Mouse (Mus musculus) intestine, embryonic 16.5 days (tissue): ENCODE data around the gene Armc6. TPM values are rescaled to one million over a fixed set of nuclear protein-coding genes. Genes with fewer than 3 reads are reported as not detected.

Source experiments
- ATAC-seq: fragments of 200-750 bp; cut with Nextera tagmentation; 2 replicates; pipeline ENCODE4 v1.8.0; 2017; ENCODE audit warnings: moderate TSS enrichment, moderate library complexity
- H3K27ac ChIP-seq: fragments of 300-500 bp; sonication (generic); 2 replicates; pipeline ENCODE4 v1.5.1; 2014; ENCODE audit warnings: mild to moderate bottlenecking, low read length
- H3K27me3 ChIP-seq: fragments of 300-500 bp; sonication (generic); replicated peaks from 2 replicates; pipeline ENCODE4 v1.6.1; 2014; ENCODE audit warnings: low read length, control low read depth, mixed read lengths; ENCODE audit not compliant: control insufficient read depth, insufficient read depth
- H3K36me3 ChIP-seq: fragments of 300-500 bp; sonication (generic); 2 replicates; pipeline ENCODE4 v1.6.1; 2014; ENCODE audit warnings: low read length, control low read depth; ENCODE audit not compliant: control insufficient read depth, insufficient read depth
- H3K4me1 ChIP-seq: fragments of 300-500 bp; sonication (generic); 2 replicates; pipeline ENCODE4 v1.6.1; 2014; ENCODE audit warnings: low read length, control low read depth, mixed read lengths; ENCODE audit not compliant: control insufficient read depth, insufficient read depth
- H3K4me2 ChIP-seq: fragments of 300-500 bp; sonication (generic); 2 replicates; pipeline ENCODE4 v1.6.1; 2014; ENCODE audit warnings: low read depth, low read length, control low read depth
- H3K4me3 ChIP-seq: fragments of 300-500 bp; sonication (generic); 2 replicates; pipeline ENCODE4 v1.5.1; 2014; ENCODE audit warnings: mild to moderate bottlenecking, low read length
- H3K9ac ChIP-seq: fragments of 300-500 bp; sonication (generic); 2 replicates; pipeline ENCODE4 v1.6.1; 2014; ENCODE audit warnings: low read depth, low read length
- H3K9me3 ChIP-seq: fragments of 300-500 bp; sonication (generic); 2 replicates; pipeline ENCODE4 v1.6.1; 2016; ENCODE audit warnings: low read length, control low read depth; ENCODE audit not compliant: control insufficient read depth
- WGBS: fragments of 180-500 bp; shearing (Covaris S2); extraction: QIAGEN DNeasy Blood & Tissue Kit; methylation state at CpG from one replicate; pipeline ENCODE4 v1.1.7; 2014; 5-methylcytosine and 5-hydroxymethylcytosine counted together
- polyA plus RNA-seq: library from polyadenylated mRNA; unstranded; fragments of >200 nt; fragmentation: Nextera tagmentation; extraction: Ambion mirVana; gene quantifications from 2 replicates; pipeline ENCODE4 v1.2.1, GENCODE M21; 2015

Armc6 gene
- polyA plus RNA-seq, 1 experiment from 2014 or later = 29.0 TPM

DNA sequence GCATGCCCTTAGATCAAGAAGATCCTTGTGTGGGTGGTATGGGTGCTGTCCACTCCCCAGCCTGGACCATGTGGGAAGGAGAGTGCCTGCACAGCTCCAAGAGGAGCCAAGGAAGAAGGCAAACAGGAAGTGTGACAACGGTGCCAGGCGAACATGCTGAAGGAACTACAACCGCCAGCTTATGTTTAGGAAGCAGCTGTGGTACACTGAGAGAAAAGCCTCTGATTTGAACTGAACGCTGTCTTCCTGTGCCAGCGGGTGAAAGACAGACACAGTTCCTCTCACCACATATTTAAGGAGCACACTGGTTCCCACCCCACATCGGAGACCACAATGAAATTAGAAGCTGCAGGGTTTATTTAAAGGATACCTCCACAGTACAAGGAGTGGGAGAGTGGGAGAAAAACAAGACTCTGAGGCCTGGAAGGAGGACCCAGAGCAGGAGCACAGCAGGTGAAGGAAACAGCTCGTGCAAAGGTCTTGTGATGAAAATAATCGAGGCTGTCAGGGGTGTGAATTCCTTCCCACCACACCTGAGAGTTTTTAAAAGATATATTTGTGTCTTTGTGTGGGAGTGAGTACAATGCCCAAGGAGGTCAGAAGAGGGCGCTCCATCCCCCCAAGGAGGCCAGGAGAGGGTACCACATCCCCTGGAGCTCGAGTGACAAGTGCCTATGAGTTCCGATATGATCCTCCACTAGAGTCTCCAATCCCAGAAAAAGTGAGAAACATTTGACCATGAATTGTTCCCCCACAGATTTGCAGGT, 34.7 kb upstream of the Armc6 start:
- Histone ChIP-seq H3K9ac (no peak overlapping the region), H3K27ac (no peak overlapping the region), H3K4me2 (no peak overlapping the region), H3K36me3 (no peaks in the 10 kb centered on the region), H3K9me3 (no peaks in the 10 kb centered on the region), H3K27me3 (no peaks in the 10 kb centered on the region), H3K4me1 (no peaks in the 10 kb centered on the region), H3K4me3 (no peak overlapping the region)
- 0 out of 2 replicates have a peak, but pooled peaks have one; percentile 10 for ATAC-seq
- 54% methylated on average over 11 of the region's 11 CpGs for WGBS

- H3K27me3 ChIP-seq = no peaks in the 10 kb centered on the region
- H3K4me3 ChIP-seq = no peak overlapping the region
- peak; percentile 29; the same call in 1 of the 2 replicates for ATAC-seq
- no peak overlapping the region for H3K4me2 ChIP-seq
- no peaks in the 10 kb centered on the region for H3K4me1 ChIP-seq
- no peak overlapping the region for H3K27ac ChIP-seq
- no peaks in the 10 kb centered on the region for H3K36me3 ChIP-seq
- no peaks in the 10 kb centered on the region for H3K9me3 ChIP-seq
- no peak overlapping the region for H3K9ac ChIP-seq
- 63% methylated on average over 5 of the region's 5 CpGs for WGBS
Observed at GRCm38 (mm10) chr8:70268311-70268710, 34.0 kb upstream of the Armc6 start.

GRCm38 (mm10) chr8:70267674-70268073, 33.4 kb upstream of the Armc6 start:
- H3K4me2 ChIP-seq = no peak overlapping the region
- no peaks in the 10 kb centered on the region; the same call in 1 of the 2 replicates for H3K36me3 ChIP-seq
- H3K9me3 ChIP-seq = no peaks in the 10 kb centered on the region
- no peak overlapping the region for H3K4me3 ChIP-seq
- no peak overlapping the region for H3K9ac ChIP-seq
- no peaks in the 10 kb centered on the region for H3K27me3 ChIP-seq
- no peak overlapping the region for H3K27ac ChIP-seq
- ATAC-seq = peak; percentile 61
- no peaks in the 10 kb centered on the region for H3K4me1 ChIP-seq
- WGBS = 79% methylated on average over 3 of the region's 3 CpGs

GRCm38 (mm10) chr8:70259043-70259442, 24.8 kb upstream of the Armc6 start:
- no peak; the same call in 1 of the 2 replicates for ATAC-seq
- Histone ChIP-seq H3K9me3 (no peaks in the 10 kb centered on the region), H3K9ac (no peak overlapping the region), H3K4me2 (no peak overlapping the region), H3K4me3 (no peak overlapping the region), H3K27ac (no peak overlapping the region), H3K4me1 (no peaks in the 10 kb centered on the region), H3K36me3 (peaks cover 30% of the 10 kb centered on the region), H3K27me3 (no peaks in the 10 kb centered on the region)
- WGBS = 84% methylated on average over 2 of the region's 2 CpGs

DNA sequence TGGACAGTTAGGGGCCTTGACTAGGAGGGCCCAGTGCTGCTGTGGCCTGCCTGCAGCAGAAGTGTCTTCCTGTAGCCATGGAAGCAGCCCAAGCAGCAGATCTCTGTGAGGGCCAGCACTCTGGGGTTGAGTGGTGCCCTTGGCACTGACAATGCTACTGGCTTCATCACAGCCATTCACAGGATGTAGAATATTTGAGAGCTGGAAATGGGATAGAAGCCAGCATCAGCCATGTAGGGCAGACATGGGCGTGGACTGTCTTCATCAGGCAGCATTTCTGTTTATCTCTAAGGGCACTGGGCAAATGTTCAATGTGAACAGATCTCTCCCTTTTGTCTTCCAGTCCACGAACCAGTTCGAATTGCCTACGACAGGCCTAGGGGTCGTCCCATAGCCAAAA, 24.3 kb upstream of the Armc6 start:
- Histone ChIP-seq H3K9me3 (no peaks in the 10 kb centered on the region), H3K27ac (no peak overlapping the region), H3K27me3 (no peaks in the 10 kb centered on the region), H3K9ac (no peak overlapping the region), H3K4me3 (no peak overlapping the region), H3K4me2 (no peak overlapping the region), H3K4me1 (no peaks in the 10 kb centered on the region), H3K36me3 (peaks cover 30% of the 10 kb centered on the region)
- no peak for ATAC-seq
- 93% methylated on average over 5 of the region's 5 CpGs for WGBS

DNA sequence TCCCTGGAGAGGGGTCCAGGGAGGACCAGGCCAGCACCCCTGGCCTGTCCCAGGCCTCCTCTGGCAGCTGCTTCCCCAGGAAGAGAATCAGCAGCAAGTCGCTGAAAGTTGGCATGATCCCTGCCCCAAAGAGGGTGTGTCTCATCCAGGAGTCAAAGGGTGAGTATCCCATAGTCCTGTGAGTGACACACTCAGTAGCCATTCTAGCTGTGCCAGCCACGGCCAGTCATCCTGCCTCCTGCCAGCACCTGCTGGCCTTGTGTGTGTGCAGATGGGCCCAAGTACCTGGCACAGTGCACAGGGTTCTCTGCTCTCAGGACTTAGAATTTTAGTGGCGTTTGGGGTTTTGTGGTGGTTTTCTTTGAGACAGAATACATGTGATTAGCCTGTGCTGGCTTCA, 23.2 kb upstream of the Armc6 start:
- Histone ChIP-seq H3K4me3 (no peak overlapping the region), H3K4me2 (no peak overlapping the region), H3K36me3 (peaks cover 36% of the 10 kb centered on the region), H3K4me1 (no peaks in the 10 kb centered on the region), H3K27me3 (no peaks in the 10 kb centered on the region), H3K9ac (no peak overlapping the region), H3K9me3 (no peaks in the 10 kb centered on the region), H3K27ac (no peak overlapping the region)
- 83% methylated on average over 3 of the region's 3 CpGs for WGBS
- no peak for ATAC-seq

DNA sequence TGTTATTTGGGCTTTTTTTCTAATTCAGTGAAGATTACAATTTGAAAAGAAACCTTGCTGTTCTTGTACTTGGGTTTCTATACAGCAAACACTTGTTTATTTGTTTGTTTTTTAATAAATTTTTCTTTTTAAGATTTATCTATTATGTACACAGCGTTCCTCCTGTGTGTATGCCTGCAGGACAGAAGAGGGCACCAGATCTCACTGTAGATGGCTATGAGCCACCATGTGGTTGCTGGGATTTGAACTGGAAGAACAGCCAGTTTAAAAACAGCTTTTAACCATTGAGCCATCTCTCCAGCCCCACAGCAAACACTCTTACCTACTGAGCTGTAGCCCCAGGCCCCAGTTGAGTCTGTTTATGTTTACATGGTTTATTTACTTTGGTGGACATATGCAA, 20.4 kb upstream of the Armc6 start:
- H3K9me3 ChIP-seq = no peaks in the 10 kb centered on the region
- H3K36me3 ChIP-seq = peaks cover 36% of the 10 kb centered on the region
- no peak for ATAC-seq
- no peak overlapping the region for H3K4me2 ChIP-seq
- 90% methylated on average over 1 of the region's 1 CpGs for WGBS
- no peaks in the 10 kb centered on the region for H3K4me1 ChIP-seq
- H3K4me3 ChIP-seq = no peak overlapping the region
- no peak overlapping the region for H3K9ac ChIP-seq
- no peaks in the 10 kb centered on the region for H3K27me3 ChIP-seq
- no peak overlapping the region for H3K27ac ChIP-seq

DNA sequence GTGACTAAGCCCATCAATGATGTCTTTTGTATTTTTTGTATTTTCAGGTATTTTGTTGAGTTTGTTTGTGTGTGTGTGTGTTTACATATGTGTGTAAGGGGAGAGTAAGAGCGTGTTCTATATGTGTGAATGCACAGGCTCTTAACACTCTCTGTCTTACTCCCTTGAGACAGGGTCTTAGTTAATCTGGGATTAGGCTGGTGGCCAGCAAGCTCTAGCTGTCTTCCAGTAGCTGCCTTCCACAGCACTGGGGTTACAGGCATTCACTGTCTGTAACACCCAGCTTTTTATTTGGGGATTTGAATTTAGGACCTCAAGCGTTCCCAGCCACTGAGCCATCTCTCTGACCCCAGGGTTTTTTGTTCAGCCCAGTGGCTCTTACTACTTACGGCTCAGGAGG, 13.6 kb upstream of the Armc6 start:
- Histone ChIP-seq H3K9me3 (no peaks in the 10 kb centered on the region), H3K4me1 (no peaks in the 10 kb centered on the region), H3K9ac (no peak overlapping the region), H3K36me3 (peaks cover 24% of the 10 kb centered on the region), H3K27ac (no peak overlapping the region), H3K27me3 (no peaks in the 10 kb centered on the region), H3K4me2 (no peak overlapping the region), H3K4me3 (no peak overlapping the region)
- ATAC-seq = no peak
- 94% methylated on average over 3 of the region's 3 CpGs for WGBS

DNA sequence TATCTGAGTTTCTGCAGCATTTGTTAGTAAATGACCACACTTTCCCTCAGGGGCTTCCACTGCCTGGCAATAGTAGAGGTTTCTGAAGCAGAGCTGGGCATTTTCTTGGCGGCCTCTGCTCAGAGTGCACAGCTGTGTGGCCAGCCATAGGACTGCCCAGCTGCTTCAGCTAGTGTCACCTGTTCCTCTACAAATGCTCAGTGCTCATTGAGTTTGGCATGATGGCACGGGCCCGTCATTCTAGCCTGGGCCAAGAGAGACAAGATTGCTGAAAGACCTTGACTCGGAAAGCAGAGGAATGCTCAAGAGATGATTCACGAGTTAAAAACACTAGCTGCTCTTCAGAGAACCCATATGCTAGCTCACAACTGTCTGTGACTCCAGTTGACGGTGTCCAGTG, 12.4 kb upstream of the Armc6 start:
- Histone ChIP-seq H3K4me3 (no peak overlapping the region), H3K4me1 (no peaks in the 10 kb centered on the region), H3K4me2 (no peak overlapping the region), H3K27me3 (no peaks in the 10 kb centered on the region), H3K9me3 (no peaks in the 10 kb centered on the region), H3K36me3 (peaks cover 19% of the 10 kb centered on the region), H3K9ac (no peak overlapping the region), H3K27ac (no peak overlapping the region)
- no peak for ATAC-seq
- WGBS = 85% methylated on average over 6 of the region's 6 CpGs

- WGBS = 90% methylated on average over 5 of the region's 5 CpGs
- no peaks in the 10 kb centered on the region for H3K9me3 ChIP-seq
- no peak overlapping the region for H3K4me2 ChIP-seq
- peaks cover 17% of the 10 kb centered on the region for H3K36me3 ChIP-seq
- H3K9ac ChIP-seq = no peak overlapping the region
- no peaks in the 10 kb centered on the region for H3K27me3 ChIP-seq
- no peak for ATAC-seq
- H3K4me1 ChIP-seq = peaks cover 7% of the 10 kb centered on the region
- no peak overlapping the region for H3K4me3 ChIP-seq
- no peak overlapping the region for H3K27ac ChIP-seq
Observed at GRCm38 (mm10) chr8:70240642-70241041, 6.4 kb upstream of the Armc6 start.
